Mouse (Mus musculus): ENCODE measurements around the gene Myh11. TPM values are rescaled to one million over a fixed set of nuclear protein-coding genes. Genes with fewer than 3 reads are reported as not detected.

Gene Myh11
- polyA plus RNA-seq, 1 experiment from 2014 or later: 0.43 TPM

- Histone ChIP-seq H3K36me3 (replicated peaks) (peaks cover 85% of the 10 kb centered on the region), H3K27ac (no peak overlapping the region), H3K9ac (no peak overlapping the region), H3K4me3 (replicated peaks) (no peak overlapping the region), H3K9me3 (no peaks in the 10 kb centered on the region), H3K27me3 (no peaks in the 10 kb centered on the region), H3K4me1 (no peaks in the 10 kb centered on the region; the same call in 1 of the 2 replicates), H3K4me2 (no peak overlapping the region)
- WGBS: 77% methylated on average over 7 of the region's 7 CpGs
- no peak for ATAC-seq (ENCODE audit: low FRiP score)
Observed at GRCm38 (mm10) chr16:14303676-14304075, 12.5 kb upstream of the Myh11 start.

GRCm38 (mm10) chr16:14303148-14303547 lies 12.0 kb upstream of the Myh11 start:
- 82% methylated on average over 2 of the region's 2 CpGs for WGBS

GRCm38 (mm10) chr16:14298461-14298860 lies 7.3 kb upstream of the Myh11 start:
- 98% methylated on average over 4 of the region's 4 CpGs for WGBS
- Histone ChIP-seq H3K27me3 (no peaks in the 10 kb centered on the region), H3K9me3 (no peaks in the 10 kb centered on the region), H3K4me2 (no peak overlapping the region), H3K9ac (no peak overlapping the region), H3K36me3 (replicated peaks) (peaks cover 54% of the 10 kb centered on the region), H3K4me1 (no peaks in the 10 kb centered on the region), H3K4me3 (replicated peaks) (no peak overlapping the region), H3K27ac (no peak overlapping the region)
- no peak for ATAC-seq (ENCODE audit: low FRiP score)

More at GRCm38 (mm10) chr16:14303148-14303547, 12.0 kb upstream of the Myh11 start:
- no peaks in the 10 kb centered on the region; the same call in 1 of the 2 replicates for H3K4me1 ChIP-seq
- H3K4me2 ChIP-seq: no peak overlapping the region
- no peaks in the 10 kb centered on the region for H3K27me3 ChIP-seq
- no peak overlapping the region for H3K27ac ChIP-seq
- H3K9ac ChIP-seq: no peak overlapping the region
- peaks cover 84% of the 10 kb centered on the region for H3K36me3 ChIP-seq (replicated peaks)
- no peak for ATAC-seq (ENCODE audit: low FRiP score)
- H3K4me3 ChIP-seq (replicated peaks): no peak overlapping the region
- H3K9me3 ChIP-seq: no peaks in the 10 kb centered on the region

- H3K36me3 ChIP-seq (replicated peaks): peaks cover 47% of the 10 kb centered on the region
- 94% methylated on average over 4 of the region's 4 CpGs for WGBS
- H3K9me3 ChIP-seq: no peaks in the 10 kb centered on the region
- H3K9ac ChIP-seq: no peak overlapping the region
- peaks cover 3% of the 10 kb centered on the region for H3K27me3 ChIP-seq
- H3K4me2 ChIP-seq: no peak overlapping the region
- no peak overlapping the region for H3K27ac ChIP-seq
- ATAC-seq (ENCODE audit: low FRiP score): no peak
- H3K4me3 ChIP-seq (replicated peaks): no peak overlapping the region
- H3K4me1 ChIP-seq: no peaks in the 10 kb centered on the region
Observed at GRCm38 (mm10) chr16:14297746-14298145, 6.6 kb upstream of the Myh11 start.

GRCm38 (mm10) chr16:14297137-14297536 lies 6.0 kb upstream of the Myh11 start:
- 91% methylated on average over 3 of the region's 3 CpGs for WGBS
- no peak overlapping the region for H3K27ac ChIP-seq
- peaks cover 9% of the 10 kb centered on the region for H3K27me3 ChIP-seq
- H3K9ac ChIP-seq: no peak overlapping the region
- no peak overlapping the region for H3K4me3 ChIP-seq (replicated peaks)
- no peak for ATAC-seq (ENCODE audit: low FRiP score)
- peaks cover 3% of the 10 kb centered on the region for H3K4me1 ChIP-seq
- no peak overlapping the region for H3K4me2 ChIP-seq
- H3K9me3 ChIP-seq: no peaks in the 10 kb centered on the region
- peaks cover 43% of the 10 kb centered on the region for H3K36me3 ChIP-seq (replicated peaks)

- no peaks in the 10 kb centered on the region for H3K9me3 ChIP-seq
- no peak overlapping the region for H3K27ac ChIP-seq
- WGBS: 83% methylated on average over 2 of the region's 2 CpGs
- peaks cover 3% of the 10 kb centered on the region for H3K4me1 ChIP-seq
- H3K27me3 ChIP-seq: peaks cover 13% of the 10 kb centered on the region
- H3K4me2 ChIP-seq: no peak overlapping the region
- H3K4me3 ChIP-seq (replicated peaks): no peak overlapping the region
- peaks cover 38% of the 10 kb centered on the region for H3K36me3 ChIP-seq (replicated peaks)
- no peak for ATAC-seq (ENCODE audit: low FRiP score)
- no peak overlapping the region for H3K9ac ChIP-seq
Observed at GRCm38 (mm10) chr16:14296544-14297124, 5.5 kb upstream of the Myh11 start.

- ATAC-seq (ENCODE audit: low FRiP score): no peak
- no peak overlapping the region for H3K4me3 ChIP-seq (replicated peaks)
- peaks cover 25% of the 10 kb centered on the region for H3K36me3 ChIP-seq (replicated peaks)
- H3K9ac ChIP-seq: no peak overlapping the region
- peaks cover 26% of the 10 kb centered on the region for H3K27me3 ChIP-seq
- WGBS: 87% methylated on average over 2 of the region's 2 CpGs
- no peak overlapping the region for H3K27ac ChIP-seq
- no peak overlapping the region for H3K4me2 ChIP-seq
- no peaks in the 10 kb centered on the region for H3K9me3 ChIP-seq
- peaks cover 7% of the 10 kb centered on the region for H3K4me1 ChIP-seq
Observed at GRCm38 (mm10) chr16:14295291-14295690, 4.1 kb upstream of the Myh11 start.

GRCm38 (mm10) chr16:14292205-14293199 lies 1.3 kb upstream of the Myh11 start:
- Histone ChIP-seq H3K27me3 (peaks cover 29% of the 10 kb centered on the region), H3K9me3 (no peaks in the 10 kb centered on the region), H3K4me1 (peaks cover 7% of the 10 kb centered on the region), H3K27ac (no peak overlapping the region), H3K9ac (0 out of 2 replicates have a peak overlapping the region, but pooled peaks have one; percentile 4), H3K4me3 (replicated peaks) (peak overlapping the region; percentile 19), H3K36me3 (replicated peaks) (no peaks in the 10 kb centered on the region; the same call in none of the 2 replicates), H3K4me2 (peak overlapping the region; percentile 45)
- ATAC-seq (ENCODE audit: low FRiP score): no peak
- WGBS: 14% methylated on average over 31 of the region's 31 CpGs

GRCm38 (mm10) chr16:14272374-14272965 lies 18.7 kb downstream of the Myh11 start:
- Histone ChIP-seq H3K4me2 (no peak overlapping the region), H3K27ac (no peak overlapping the region), H3K9ac (no peak overlapping the region), H3K4me1 (no peaks in the 10 kb centered on the region), H3K9me3 (no peaks in the 10 kb centered on the region), H3K27me3 (no peaks in the 10 kb centered on the region), H3K4me3 (replicated peaks) (no peak overlapping the region), H3K36me3 (replicated peaks) (no peaks in the 10 kb centered on the region)
- no peak for ATAC-seq (ENCODE audit: low FRiP score)
- WGBS: 77% methylated on average over 4 of the region's 4 CpGs

GRCm38 (mm10) chr16:14265203-14265920 lies 25.8 kb downstream of the Myh11 start:
- Histone ChIP-seq H3K27me3 (no peaks in the 10 kb centered on the region), H3K27ac (no peak overlapping the region), H3K9me3 (no peaks in the 10 kb centered on the region), H3K4me2 (no peak overlapping the region), H3K9ac (no peak overlapping the region), H3K4me3 (replicated peaks) (no peak overlapping the region), H3K4me1 (no peaks in the 10 kb centered on the region), H3K36me3 (replicated peaks) (no peaks in the 10 kb centered on the region)
- 48% methylated on average over 4 of the region's 4 CpGs for WGBS
- ATAC-seq (ENCODE audit: low FRiP score): no peak

GRCm38 (mm10) chr16:14264504-14264903 lies 26.7 kb downstream of the Myh11 start:
- no peak for ATAC-seq (ENCODE audit: low FRiP score)
- H3K4me1 ChIP-seq: no peaks in the 10 kb centered on the region
- H3K27me3 ChIP-seq: no peaks in the 10 kb centered on the region
- H3K27ac ChIP-seq: no peak overlapping the region
- WGBS: 75% methylated on average over 2 of the region's 2 CpGs
- H3K36me3 ChIP-seq (replicated peaks): no peaks in the 10 kb centered on the region
- no peak overlapping the region for H3K9ac ChIP-seq
- no peak overlapping the region for H3K4me2 ChIP-seq
- H3K9me3 ChIP-seq: no peaks in the 10 kb centered on the region
- no peak overlapping the region for H3K4me3 ChIP-seq (replicated peaks)

- ATAC-seq (ENCODE audit: low FRiP score): no peak
- no peaks in the 10 kb centered on the region for H3K36me3 ChIP-seq (replicated peaks)
- H3K27ac ChIP-seq: no peak overlapping the region
- H3K27me3 ChIP-seq: no peaks in the 10 kb centered on the region
- whole genome bisulfite sequencing: 90% methylated on average over 6 of the region's 6 CpGs
- H3K4me3 ChIP-seq (replicated peaks): no peak overlapping the region
- H3K4me1 ChIP-seq: no peaks in the 10 kb centered on the region
- H3K4me2 ChIP-seq: no peak overlapping the region
- H3K9ac ChIP-seq: no peak overlapping the region
- H3K9me3 ChIP-seq: no peaks in the 10 kb centered on the region
Observed at GRCm38 (mm10) chr16:14263241-14263640, 27.9 kb downstream of the Myh11 start.
